Mouse (Mus musculus): ENCODE data around the gene 1700057G04Rik. TPM values are rescaled to one million over a fixed set of nuclear protein-coding genes. Genes with fewer than 3 reads are reported as not detected.

Gene 1700057G04Rik
- polyA plus RNA-seq, 1 experiment from 2014 or later, result not detected

GRCm38 (mm10) chr9:92270927-92271326 is 38.2 kb upstream of the 1700057G04Rik start:
- no peak overlapping the region for H3K9ac ChIP-seq (replicated peaks)
- H3K9me3 ChIP-seq (ENCODE audit: low read length), result no peaks in the 10 kb centered on the region
- H3K4me3 ChIP-seq (ENCODE audit: low read depth, low read length), result no peak overlapping the region
- H3K4me1 ChIP-seq (ENCODE audit: insufficient read depth), result peaks cover 30% of the 10 kb centered on the region
- H3K27me3 ChIP-seq (ENCODE audit: insufficient read depth, low read length), result no peaks in the 10 kb centered on the region
- H3K36me3 ChIP-seq (replicated peaks; ENCODE audit: insufficient read depth, low read length), result peaks cover 6% of the 10 kb centered on the region; the same call in 1 of the 2 replicates
- no peak for TF ChIP-seq CTCF (IDR thresholded peaks at IDR 0.05; ENCODE audit: low read depth)
- DNase-seq (peak; percentile 77), ATAC-seq (no peak)
- no peak overlapping the region for H3K4me2 ChIP-seq (ENCODE audit: low read depth, low read length)
- 59% methylated on average over 4 of the region's 4 CpGs for WGBS (ENCODE audit: insufficient replicate concordance)
- peak overlapping the region; percentile 24; the same call in 1 of the 2 replicates for H3K27ac ChIP-seq (ENCODE audit: low read depth)

DNA sequence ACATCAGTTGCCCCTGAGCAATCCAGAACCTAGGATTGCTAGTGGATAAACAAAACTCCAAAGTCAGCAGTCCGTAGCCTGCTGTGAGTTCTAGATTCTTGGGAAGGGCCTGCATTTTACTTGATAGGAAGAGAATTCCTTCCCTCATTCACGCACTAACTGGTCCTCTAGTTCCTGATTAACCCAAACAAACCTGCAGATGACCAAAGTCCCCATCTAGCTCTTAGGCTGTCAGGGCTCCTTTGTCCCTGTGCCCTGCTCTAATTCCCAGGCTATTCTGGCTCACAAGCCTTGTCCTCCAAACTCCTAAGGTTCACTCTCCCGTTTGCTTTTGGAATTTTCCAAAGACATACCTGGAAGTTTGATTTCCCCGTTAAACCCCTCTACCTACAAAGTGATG is 36.5 kb upstream of the 1700057G04Rik start:
- ATAC-seq (no peak), DNase-seq (no peak)
- Histone ChIP-seq H3K4me1 (ENCODE audit: insufficient read depth) (peaks cover 30% of the 10 kb centered on the region), H3K4me3 (ENCODE audit: low read depth, low read length) (no peak overlapping the region), H3K27me3 (ENCODE audit: insufficient read depth, low read length) (no peaks in the 10 kb centered on the region), H3K36me3 (replicated peaks; ENCODE audit: insufficient read depth, low read length) (peaks cover 2% of the 10 kb centered on the region; the same call in 1 of the 2 replicates), H3K9ac (replicated peaks) (no peak overlapping the region), H3K27ac (ENCODE audit: low read depth) (no peak overlapping the region), H3K9me3 (ENCODE audit: low read length) (no peaks in the 10 kb centered on the region), H3K4me2 (ENCODE audit: low read depth, low read length) (no peak overlapping the region)
- TF ChIP-seq EP300 (IDR thresholded peaks at IDR 0.05; ENCODE audit: low read depth), result no peak
- no peak for TF ChIP-seq CTCF (IDR thresholded peaks at IDR 0.05; ENCODE audit: low read depth)
- 66% methylated on average over 4 of the region's 4 CpGs for WGBS (ENCODE audit: insufficient replicate concordance)

DNA sequence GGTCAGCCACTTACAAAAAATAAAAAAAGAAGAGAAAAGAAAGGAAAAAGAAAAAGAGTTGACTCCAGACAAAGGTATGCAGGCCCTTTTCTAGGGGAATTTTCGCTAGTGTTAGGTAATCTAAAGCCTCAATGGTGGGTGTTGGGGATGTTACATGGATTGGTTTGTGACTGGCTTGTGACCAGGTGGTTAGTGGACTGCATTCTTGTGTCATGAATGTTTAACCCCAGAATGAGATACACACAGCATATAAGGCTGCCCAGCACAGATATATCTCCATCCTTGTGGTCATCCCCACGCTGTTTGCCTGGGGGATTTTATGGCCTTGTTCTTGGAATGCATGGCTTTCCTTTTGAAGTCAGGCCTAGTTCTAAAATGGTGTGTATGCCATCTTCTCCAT is 35.9 kb upstream of the 1700057G04Rik start:
- no peaks in the 10 kb centered on the region for H3K9me3 ChIP-seq (ENCODE audit: low read length)
- H3K9ac ChIP-seq (replicated peaks), result no peak overlapping the region
- no peak overlapping the region for H3K4me2 ChIP-seq (ENCODE audit: low read depth, low read length)
- no peak overlapping the region for H3K4me3 ChIP-seq (ENCODE audit: low read depth, low read length)
- no peak overlapping the region for H3K27ac ChIP-seq (ENCODE audit: low read depth)
- H3K36me3 ChIP-seq (replicated peaks; ENCODE audit: insufficient read depth, low read length), result peaks cover 2% of the 10 kb centered on the region; the same call in 1 of the 2 replicates
- DNase-seq (no peak), ATAC-seq (no peak)
- H3K4me1 ChIP-seq (ENCODE audit: insufficient read depth), result peaks cover 30% of the 10 kb centered on the region
- TF ChIP-seq EP300 (IDR thresholded peaks at IDR 0.05; ENCODE audit: low read depth), result no peak
- TF ChIP-seq CTCF (IDR thresholded peaks at IDR 0.05; ENCODE audit: low read depth), result no peak
- 81% methylated on average over 2 of the region's 2 CpGs for WGBS (ENCODE audit: insufficient replicate concordance)
- no peaks in the 10 kb centered on the region for H3K27me3 ChIP-seq (ENCODE audit: insufficient read depth, low read length)

- Histone ChIP-seq H3K4me3 (ENCODE audit: low read depth, low read length) (no peak overlapping the region), H3K9me3 (ENCODE audit: low read length) (no peaks in the 10 kb centered on the region), H3K36me3 (replicated peaks; ENCODE audit: insufficient read depth, low read length) (no peaks in the 10 kb centered on the region; the same call in 1 of the 2 replicates), H3K27ac (ENCODE audit: low read depth) (peak overlapping the region; percentile 75), H3K4me2 (ENCODE audit: low read depth, low read length) (0 out of 2 replicates have a peak overlapping the region, but pooled peaks have one; percentile 2), H3K27me3 (ENCODE audit: insufficient read depth, low read length) (no peaks in the 10 kb centered on the region), H3K9ac (replicated peaks) (no peak overlapping the region), H3K4me1 (ENCODE audit: insufficient read depth) (peaks cover 30% of the 10 kb centered on the region)
- TF ChIP-seq CTCF (IDR thresholded peaks at IDR 0.05; ENCODE audit: low read depth) (no peak), EP300 (IDR thresholded peaks at IDR 0.05; ENCODE audit: low read depth) (peak; percentile 38; the same call in 1 of the 2 replicates)
- DNase-seq (no peak), ATAC-seq (peak; percentile 71)
- 30% methylated on average over 6 of the region's 6 CpGs for WGBS (ENCODE audit: insufficient replicate concordance)
Observed at GRCm38 (mm10) chr9:92273956-92274762, 35.0 kb upstream of the 1700057G04Rik start.

DNA sequence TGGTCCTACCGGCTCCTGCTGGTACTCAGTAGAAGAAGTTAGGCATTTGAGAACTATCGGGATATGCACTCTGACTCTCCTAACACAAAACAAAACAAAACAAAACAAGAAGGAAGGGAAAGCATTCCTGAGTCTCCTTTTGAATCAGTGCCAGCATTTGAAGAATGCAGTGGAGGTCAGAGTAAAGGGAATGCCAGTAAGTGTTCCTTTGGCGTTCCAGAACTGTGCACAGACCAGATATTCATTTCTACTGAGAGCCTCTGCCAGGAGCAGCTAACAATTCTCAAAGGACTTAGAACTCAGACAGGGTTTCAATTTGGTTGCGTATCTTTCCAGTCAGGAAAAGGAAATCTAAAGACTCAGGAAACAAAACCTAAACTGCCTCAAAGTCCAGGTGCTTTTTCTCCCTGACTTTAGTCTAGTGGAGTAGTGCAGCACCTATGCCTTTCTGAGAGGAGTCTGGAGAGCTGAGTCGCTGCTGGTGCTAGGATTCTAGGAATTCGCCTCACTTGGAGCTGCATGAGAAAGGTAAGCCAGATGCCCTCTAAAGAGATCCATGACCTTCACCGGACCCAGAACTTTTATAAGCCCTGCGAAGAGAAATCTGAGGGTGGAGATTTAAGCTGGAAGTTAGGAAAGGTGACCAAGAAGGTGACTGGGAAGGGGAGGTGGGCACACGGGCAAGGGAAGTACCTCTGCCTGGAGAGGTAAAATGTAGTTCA is 33.5 kb upstream of the 1700057G04Rik start, which contains the start of gene Plscr2:
TSS of gene Plscr2 (plus strand) at position 117 of the 722 bp plus-strand sequence.
- TF ChIP-seq EP300 (IDR thresholded peaks at IDR 0.05; ENCODE audit: low read depth), result no peak
- no peak for DNase-seq
- peak within 1 kb of the TSS; percentile 26; the same call in 1 of the 2 replicates for H3K4me2 ChIP-seq (ENCODE audit: low read depth, low read length)
- WGBS (ENCODE audit: insufficient replicate concordance), result 66% methylated on average over 9 of the region's 9 CpGs
- H3K4me1 ChIP-seq (ENCODE audit: insufficient read depth), result peaks cover 26% of the 10 kb centered on the region
- H3K27ac ChIP-seq (ENCODE audit: low read depth), result peak within 1 kb of the TSS; percentile 75
- no peaks in the 10 kb centered on the region for H3K27me3 ChIP-seq (ENCODE audit: insufficient read depth, low read length)
- H3K9ac ChIP-seq (replicated peaks), result no peak within 1 kb of the TSS
- H3K9me3 ChIP-seq (ENCODE audit: low read length), result no peaks in the 10 kb centered on the region
- no peak within 1 kb of the TSS for H3K4me3 ChIP-seq (ENCODE audit: low read depth, low read length)
- H3K36me3 ChIP-seq (replicated peaks; ENCODE audit: insufficient read depth, low read length), result no peaks in the 10 kb centered on the region
- ATAC-seq, result no peak

- H3K9ac ChIP-seq (replicated peaks), result no peak overlapping the region
- 40% methylated on average over 7 of the region's 7 CpGs for WGBS (ENCODE audit: insufficient replicate concordance)
- H3K9me3 ChIP-seq (ENCODE audit: low read length), result no peaks in the 10 kb centered on the region
- no peaks in the 10 kb centered on the region for H3K36me3 ChIP-seq (replicated peaks; ENCODE audit: insufficient read depth, low read length)
- no peak overlapping the region for H3K4me3 ChIP-seq (ENCODE audit: low read depth, low read length)
- ATAC-seq (peak; percentile 35), DNase-seq (no peak)
- peak overlapping the region; percentile 75 for H3K27ac ChIP-seq (ENCODE audit: low read depth)
- no peaks in the 10 kb centered on the region for H3K27me3 ChIP-seq (ENCODE audit: insufficient read depth, low read length)
- peak overlapping the region; percentile 11; the same call in 1 of the 2 replicates for H3K4me2 ChIP-seq (ENCODE audit: low read depth, low read length)
- 0 out of 2 replicates have a peak, but pooled peaks have one; percentile 42 for TF ChIP-seq EP300 (IDR thresholded peaks at IDR 0.05; ENCODE audit: low read depth)
- no peak for TF ChIP-seq CTCF (IDR thresholded peaks at IDR 0.05; ENCODE audit: low read depth)
- H3K4me1 ChIP-seq (ENCODE audit: insufficient read depth), result peaks cover 24% of the 10 kb centered on the region
Observed at GRCm38 (mm10) chr9:92276360-92276759, 32.8 kb upstream of the 1700057G04Rik start.

Data from liver, postnatal 0 days (tissue).